ENCODE assay signal across 18 mouse cellular contexts in the genomic region with DNA sequence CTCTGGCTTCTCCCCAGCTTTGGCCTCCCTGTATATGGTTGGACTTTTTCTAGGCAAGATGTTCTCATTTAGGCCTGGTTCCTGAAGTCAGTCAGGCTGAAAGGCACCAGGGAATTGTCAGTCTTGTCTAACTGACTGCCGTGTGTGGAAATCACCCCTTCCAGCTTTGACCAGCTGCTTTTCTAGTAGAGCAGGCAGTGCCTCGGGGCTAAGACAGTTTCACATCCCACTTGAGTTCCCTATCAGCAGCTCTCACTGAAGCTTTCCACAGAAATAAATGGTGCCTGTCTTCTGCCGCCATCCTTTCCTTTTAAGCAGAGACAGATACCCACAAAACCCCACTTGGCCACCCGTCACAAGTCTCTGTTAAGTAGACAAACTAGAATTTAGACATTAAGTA.
DNase-seq lines count a peak whose midpoint lies in the region; ATAC-seq lines count a peak whose summit lies in the region.
"Had no signal": no experiment of that assay in that cellular context is flagged by ENCODE, and none has a peak within 500 bp of the region (broad histone marks: within the 10 kb centered on the region; RNA-seq: fewer than 3 reads in every experiment).

No protein-coding gene starts in this region.

- H3K9ac ChIP-seq in heart, embryonic 13.5 days: peak overlapping the region; percentile 56
- H3K9ac ChIP-seq in midbrain, embryonic 12.5 days (replicated peaks): no peak overlapping the region
- H3K9ac ChIP-seq in midbrain, embryonic 16.5 days (ENCODE audit: low read depth, low read length): no peak overlapping the region
- H3K9ac ChIP-seq: embryonic facial prominence, embryonic 13.5 days; forebrain, embryonic 13.5 days; stomach, embryonic 15.5 days had no signal

- H3K4me1 ChIP-seq in heart, embryonic 13.5 days: peaks cover 39% of the 10 kb centered on the region
- peaks cover 30% of the 10 kb centered on the region for H3K4me1 ChIP-seq in heart, embryonic 10.5 days
- H3K4me1 ChIP-seq in midbrain, embryonic 12.5 days: peaks cover 11% of the 10 kb centered on the region
- peaks cover 10% of the 10 kb centered on the region for H3K4me1 ChIP-seq in midbrain, embryonic 16.5 days (ENCODE audit: control insufficient read depth, insufficient read depth, low read length)

- H3K36me3 ChIP-seq in heart, embryonic 13.5 days: peaks cover 44% of the 10 kb centered on the region
- H3K36me3 ChIP-seq in heart, embryonic 10.5 days: peaks cover 34% of the 10 kb centered on the region
- H3K36me3 ChIP-seq in midbrain, embryonic 12.5 days: peaks cover 22% of the 10 kb centered on the region
- H3K36me3 ChIP-seq in midbrain, embryonic 16.5 days (ENCODE audit: control insufficient read depth, insufficient read depth, low read length): peaks cover 5% of the 10 kb centered on the region
- peaks cover 18% of the 10 kb centered on the region for H3K36me3 ChIP-seq in macrophage (ENCODE audit: inconsistent target)

- ATAC-seq in heart, embryonic 13.5 days (ENCODE audit: extremely low read depth, insufficient number of reproducible peaks, low FRiP score, low TSS enrichment): no peak
- ATAC-seq in midbrain, embryonic 12.5 days (ENCODE audit: low FRiP score, low read depth): no peak
- no peak for ATAC-seq in midbrain, embryonic 16.5 days
- ATAC-seq: forebrain, embryonic 13.5 days; intestine, embryonic 16.5 days had no signal

- 0 out of 2 replicates have a peak overlapping the region, but pooled peaks have one; percentile 39 for H3K27ac ChIP-seq in heart, embryonic 13.5 days (replicated peaks)
- H3K27ac ChIP-seq in heart, embryonic 10.5 days: no peak overlapping the region
- 0 out of 2 replicates have a peak overlapping the region, but pooled peaks have one; percentile 35 for H3K27ac ChIP-seq in midbrain, embryonic 12.5 days (replicated peaks)
- no peak overlapping the region for H3K27ac ChIP-seq in midbrain, embryonic 16.5 days (ENCODE audit: low read length)
- H3K27ac ChIP-seq in macrophage: peak overlapping the region; percentile 15; the same call in 1 of the 2 replicates
- H3K27ac ChIP-seq: embryonic facial prominence, embryonic 13.5 days; forebrain, embryonic 13.5 days; stomach, embryonic 15.5 days had no signal

- H3K79me2 ChIP-seq in macrophage (ENCODE audit: inconsistent target): peaks cover 29% of the 10 kb centered on the region; the same call in 1 of the 2 replicates

- no peak for DNase-seq in heart, embryonic 10.5 days (ENCODE audit: low spot score)
- DNase-seq in adipocyte (ENCODE audit: low spot score): peak; percentile 66
- no peak for DNase-seq in thymus, postnatal 14 days
- no peak for DNase-seq in urinary bladder, adult 18-20 months (ENCODE audit: low spot score in 2 of 2)
- DNase-seq: adrenal gland, adult 8-10 months; cerebellum, postnatal 36 days; kidney, postnatal 36 days; lung, adult 2 months; right cerebral cortex, postnatal 4 days; thymus, postnatal 25 days had no signal

- H3K9me3 ChIP-seq in heart, embryonic 13.5 days: no peaks in the 10 kb centered on the region
- no peaks in the 10 kb centered on the region for H3K9me3 ChIP-seq in heart, embryonic 10.5 days
- H3K9me3 ChIP-seq in midbrain, embryonic 12.5 days: no peaks in the 10 kb centered on the region
- H3K9me3 ChIP-seq in midbrain, embryonic 16.5 days (replicated peaks; ENCODE audit: control insufficient read depth, low read length, poor library complexity, severe bottlenecking): no peaks in the 10 kb centered on the region
- H3K9me3 ChIP-seq: embryonic facial prominence, embryonic 13.5 days; forebrain, embryonic 13.5 days; stomach, embryonic 15.5 days had no signal

- no peak overlapping the region for H3K4me2 ChIP-seq in heart, embryonic 13.5 days
- H3K4me2 ChIP-seq in midbrain, embryonic 12.5 days (replicated peaks): no peak overlapping the region
- H3K4me2 ChIP-seq in midbrain, embryonic 16.5 days (ENCODE audit: low read length): no peak overlapping the region
- H3K4me2 ChIP-seq: embryonic facial prominence, embryonic 13.5 days; forebrain, embryonic 13.5 days; stomach, embryonic 15.5 days had no signal

- no peak overlapping the region for H3K4me3 ChIP-seq in heart, embryonic 13.5 days
- H3K4me3 ChIP-seq in heart, embryonic 10.5 days: no peak overlapping the region
- no peak overlapping the region for H3K4me3 ChIP-seq in midbrain, embryonic 12.5 days
- no peak overlapping the region for H3K4me3 ChIP-seq in midbrain, embryonic 16.5 days (ENCODE audit: low read depth, low read length)
- H3K4me3 ChIP-seq in macrophage (ENCODE audit: inconsistent target): no peak overlapping the region
- H3K4me3 ChIP-seq: embryonic facial prominence, embryonic 13.5 days; forebrain, embryonic 13.5 days; stomach, embryonic 15.5 days had no signal

- H3K27me3 ChIP-seq in heart, embryonic 13.5 days (replicated peaks): no peaks in the 10 kb centered on the region
- H3K27me3 ChIP-seq in heart, embryonic 10.5 days (ENCODE audit: insufficient read depth, poor library complexity, severe bottlenecking): no peaks in the 10 kb centered on the region
- no peaks in the 10 kb centered on the region for H3K27me3 ChIP-seq in midbrain, embryonic 12.5 days
- H3K27me3 ChIP-seq in midbrain, embryonic 16.5 days (ENCODE audit: control insufficient read depth, insufficient read depth, low read depth, low read length): no peaks in the 10 kb centered on the region
- H3K27me3 ChIP-seq: embryonic facial prominence, embryonic 13.5 days; forebrain, embryonic 13.5 days; stomach, embryonic 15.5 days had no signal

- WGBS in heart, embryonic 13.5 days: 42% methylated on average over 4 of the region's 4 CpGs
- WGBS in heart, embryonic 10.5 days: 38% methylated on average over 4 of the region's 4 CpGs
- WGBS in midbrain, embryonic 12.5 days: 72% methylated on average over 4 of the region's 4 CpGs
- WGBS in midbrain, embryonic 16.5 days: 64% methylated on average over 4 of the region's 4 CpGs
- WGBS in macrophage (ENCODE audit: missing documents): 19% methylated on average over 4 of the region's 4 CpGs

Comparison
In these comparisons a context has a peak if more than half of its experiments do, and no peak if none do; other contexts are left out.
1. H3K27ac ChIP-seq: peak in heart, embryonic 13.5 days (single experiment), midbrain, embryonic 12.5 days (single experiment) and macrophage (single experiment); none in heart, embryonic 10.5 days (single experiment) and midbrain, embryonic 16.5 days (single experiment).